Mouse (Mus musculus): ENCODE data around the gene Uchl3. TPM values are rescaled to one million over a fixed set of nuclear protein-coding genes. Genes with fewer than 3 reads are reported as not detected.

Gene Uchl3
- total RNA-seq (2014; rRNA removed) (101 and 112 TPM in 2 replicates), polyA plus RNA-seq (2015; fragmentation: Nextera tagmentation; extraction: Ambion mirVana) (273 and 332 TPM in 2 replicates)

- under 1% methylated on average over 73 of the region's 81 CpGs for WGBS
- H3K27ac ChIP-seq (ENCODE audit: low read depth, low read length), result peak within 1 kb of the TSS; percentile 82
- H3K4me2 ChIP-seq (ENCODE audit: low read depth), result peak within 1 kb of the TSS; percentile 88
- TF ChIP-seq CTCF (IDR thresholded peaks at IDR 0.05; ENCODE audit: low read depth), result peak; percentile 97
- H3K4me1 ChIP-seq (ENCODE audit: insufficient read depth), result peaks cover 10% of the 10 kb centered on the region; the same call in 1 of the 2 replicates
- DNase-seq (peak; percentile 99), ATAC-seq (peak; percentile 94)
- peak within 1 kb of the TSS; percentile 89 for H3K9ac ChIP-seq
- H3K9me3 ChIP-seq (ENCODE audit: low read length), result no peaks in the 10 kb centered on the region
- H3K27me3 ChIP-seq (ENCODE audit: insufficient read depth, low read length), result no peaks in the 10 kb centered on the region
- peak within 1 kb of the TSS; percentile 99 for H3K4me3 ChIP-seq (ENCODE audit: low read depth, low read length)
- H3K36me3 ChIP-seq (ENCODE audit: insufficient read depth), result no peaks in the 10 kb centered on the region
Measured at GRCm38 (mm10) chr14:101653581-101654525, at the start of gene Uchl3. Gene Uchl3 (plus strand): TSS chr14:101653967.

DNA sequence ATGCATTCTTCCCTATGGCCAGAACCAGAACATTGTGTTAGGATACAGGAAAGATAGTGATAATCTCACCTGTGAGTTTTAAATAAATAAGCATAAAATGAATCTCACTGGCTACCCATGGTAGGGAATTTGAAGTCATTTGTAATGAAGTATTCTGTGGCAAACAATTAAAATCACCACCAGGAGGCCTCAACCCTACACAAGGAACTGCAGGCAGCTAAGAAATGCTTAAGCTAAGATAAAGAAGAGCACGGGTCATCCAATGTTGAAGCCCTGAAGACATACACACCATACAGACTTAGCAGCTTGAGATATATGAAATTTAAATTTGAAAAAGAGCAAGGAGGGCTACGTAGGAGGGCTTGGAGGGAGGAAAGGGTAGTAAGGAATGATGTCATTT lies 47.9 kb upstream of the Uchl3 start:
- WGBS, result 55% methylated on average over 2 of the region's 2 CpGs
- ATAC-seq (no peak), DNase-seq (no peak)
- Histone ChIP-seq H3K27ac (ENCODE audit: low read depth, low read length) (no peak overlapping the region), H3K9ac (no peak overlapping the region), H3K4me2 (ENCODE audit: low read depth) (no peak overlapping the region), H3K27me3 (ENCODE audit: insufficient read depth, low read length) (no peaks in the 10 kb centered on the region), H3K9me3 (ENCODE audit: low read length) (no peaks in the 10 kb centered on the region), H3K4me1 (ENCODE audit: insufficient read depth) (no peaks in the 10 kb centered on the region), H3K4me3 (ENCODE audit: low read depth, low read length) (no peak overlapping the region), H3K36me3 (ENCODE audit: insufficient read depth) (no peaks in the 10 kb centered on the region)
- TF ChIP-seq CTCF (IDR thresholded peaks at IDR 0.05; ENCODE audit: low read depth), result peak; percentile 49

DNA sequence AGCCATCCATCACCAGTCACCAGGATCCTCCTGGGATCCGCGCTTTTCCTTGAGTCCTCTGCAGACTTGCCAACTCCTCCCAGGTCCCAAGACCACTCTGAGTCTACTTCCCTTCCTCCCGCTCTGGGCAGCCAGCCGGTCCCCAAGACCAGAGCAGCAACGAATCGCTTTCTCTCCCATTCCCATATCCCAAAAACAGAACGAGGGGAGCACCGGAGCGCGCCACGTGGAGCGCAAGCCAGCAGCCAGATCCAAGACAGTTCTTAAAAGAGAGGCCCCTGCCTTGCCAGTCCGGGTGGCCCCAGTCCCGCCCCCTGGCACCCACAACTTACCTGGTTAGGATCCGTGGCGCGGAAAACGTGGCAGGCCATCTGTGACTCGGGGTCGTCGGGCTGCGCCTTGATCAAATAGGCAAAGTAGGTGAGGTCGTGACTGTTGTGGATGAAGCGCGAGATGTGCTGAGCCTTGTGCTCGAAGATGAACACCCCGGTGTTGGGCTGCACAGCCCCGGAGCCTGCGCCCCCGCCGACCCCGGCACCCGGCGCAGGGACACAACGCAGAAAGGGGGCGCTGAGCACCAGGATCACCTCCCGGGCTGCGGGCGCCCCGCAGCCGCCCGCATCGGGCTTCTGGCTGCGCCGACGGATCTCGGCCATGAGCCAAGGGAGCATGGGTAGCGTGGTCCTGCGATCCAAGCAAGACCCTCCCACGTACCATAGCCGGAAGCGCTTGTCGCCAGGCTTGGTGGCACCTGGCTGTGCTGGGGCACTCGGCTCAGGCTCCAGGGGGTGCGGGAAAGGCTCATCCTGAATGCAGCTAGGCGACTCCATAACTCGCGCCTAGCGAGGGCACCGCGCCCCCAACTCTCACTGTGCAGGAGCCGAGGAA lies 45.9 kb upstream of the Uchl3 start:
- peak overlapping the region; percentile 5; the same call in 1 of the 2 replicates for H3K27ac ChIP-seq (ENCODE audit: low read depth, low read length)
- no peaks in the 10 kb centered on the region for H3K4me1 ChIP-seq (ENCODE audit: insufficient read depth)
- WGBS, result under 1% methylated on average over 62 of the region's 62 CpGs
- peak overlapping the region; percentile 64 for H3K9ac ChIP-seq
- H3K27me3 ChIP-seq (ENCODE audit: insufficient read depth, low read length), result no peaks in the 10 kb centered on the region
- H3K4me2 ChIP-seq (ENCODE audit: low read depth), result peak overlapping the region; percentile 98
- no peaks in the 10 kb centered on the region for H3K36me3 ChIP-seq (ENCODE audit: insufficient read depth)
- H3K9me3 ChIP-seq (ENCODE audit: low read length), result no peaks in the 10 kb centered on the region
- H3K4me3 ChIP-seq (ENCODE audit: low read depth, low read length), result peak overlapping the region; percentile 80
- peak; percentile 17 for TF ChIP-seq CTCF (IDR thresholded peaks at IDR 0.05; ENCODE audit: low read depth)
- DNase-seq (peak; percentile 59), ATAC-seq (peak; percentile 50)

GRCm38 (mm10) chr14:101608519-101609368 lies 45.0 kb upstream of the Uchl3 start, which contains the start of gene Tbc1d4:
Gene Tbc1d4 (minus strand): TSS chr14:101609191.
- Histone ChIP-seq H3K4me2 (ENCODE audit: low read depth) (peak within 1 kb of the TSS; percentile 98), H3K36me3 (ENCODE audit: insufficient read depth) (no peaks in the 10 kb centered on the region), H3K27me3 (ENCODE audit: insufficient read depth, low read length) (no peaks in the 10 kb centered on the region), H3K9me3 (ENCODE audit: low read length) (no peaks in the 10 kb centered on the region), H3K4me3 (ENCODE audit: low read depth, low read length) (peak within 1 kb of the TSS; percentile 80), H3K4me1 (ENCODE audit: insufficient read depth) (no peaks in the 10 kb centered on the region), H3K9ac (peak within 1 kb of the TSS; percentile 64), H3K27ac (ENCODE audit: low read depth, low read length) (peak within 1 kb of the TSS; percentile 5; the same call in 1 of the 2 replicates)
- 2% methylated on average over 62 of the region's 62 CpGs for WGBS
- ATAC-seq, result peak; percentile 82
- peak; percentile 76 for TF ChIP-seq CTCF (IDR thresholded peaks at IDR 0.05; ENCODE audit: low read depth)
- peak; percentile 79 for DNase-seq

DNA sequence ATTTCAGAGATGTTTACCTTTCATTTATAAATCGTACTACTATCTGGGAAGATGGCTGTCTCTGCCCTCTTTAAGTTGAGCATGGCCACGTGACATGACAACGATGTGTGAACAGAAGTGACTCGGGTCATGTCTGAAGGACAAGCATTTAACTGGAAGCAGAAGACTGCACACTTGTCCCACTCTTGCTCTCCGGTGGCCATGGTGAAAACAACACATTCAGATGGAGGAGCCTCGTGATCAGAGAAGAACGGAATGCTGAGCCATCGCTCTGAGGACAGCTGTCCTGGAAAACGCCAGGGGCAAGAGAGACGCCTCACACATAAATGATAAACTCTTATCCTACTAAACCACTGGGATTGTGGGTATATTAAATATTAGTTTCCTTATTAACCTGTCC lies 43.1 kb upstream of the Uchl3 start:
- H3K4me2 ChIP-seq (ENCODE audit: low read depth), result no peak overlapping the region
- H3K9ac ChIP-seq, result no peak overlapping the region
- H3K9me3 ChIP-seq (ENCODE audit: low read length), result no peaks in the 10 kb centered on the region
- no peak overlapping the region for H3K4me3 ChIP-seq (ENCODE audit: low read depth, low read length)
- DNase-seq (no peak), ATAC-seq (no peak)
- no peak for TF ChIP-seq CTCF (IDR thresholded peaks at IDR 0.05; ENCODE audit: low read depth)
- no peak overlapping the region for H3K27ac ChIP-seq (ENCODE audit: low read depth, low read length)
- H3K36me3 ChIP-seq (ENCODE audit: insufficient read depth), result no peaks in the 10 kb centered on the region
- no peaks in the 10 kb centered on the region for H3K27me3 ChIP-seq (ENCODE audit: insufficient read depth, low read length)
- 90% methylated on average over 10 of the region's 10 CpGs for WGBS
- H3K4me1 ChIP-seq (ENCODE audit: insufficient read depth), result no peaks in the 10 kb centered on the region

GRCm38 (mm10) chr14:101613206-101613605 lies 40.6 kb upstream of the Uchl3 start:
- Histone ChIP-seq H3K27ac (ENCODE audit: low read depth, low read length) (no peak overlapping the region), H3K27me3 (ENCODE audit: insufficient read depth, low read length) (no peaks in the 10 kb centered on the region), H3K9ac (no peak overlapping the region), H3K36me3 (ENCODE audit: insufficient read depth) (no peaks in the 10 kb centered on the region), H3K4me1 (ENCODE audit: insufficient read depth) (no peaks in the 10 kb centered on the region), H3K4me2 (ENCODE audit: low read depth) (no peak overlapping the region), H3K4me3 (ENCODE audit: low read depth, low read length) (no peak overlapping the region), H3K9me3 (ENCODE audit: low read length) (no peaks in the 10 kb centered on the region)
- DNase-seq, result no peak
- WGBS, result 58% methylated on average over 1 of the region's 1 CpGs
- no peak for TF ChIP-seq CTCF (IDR thresholded peaks at IDR 0.05; ENCODE audit: low read depth)
- no peak for ATAC-seq
